Mouse (Mus musculus) kidney, embryonic 16.5 days (tissue): ENCODE measurements around the gene Ptprd. TPM values are rescaled to one million over a fixed set of nuclear protein-coding genes. Genes with fewer than 3 reads are reported as not detected.

ENCODE experiments used
- ATAC-seq: fragments of 200-750 bp; cut with Nextera tagmentation; 2 replicates; pipeline ENCODE4 v1.8.0; 2017; ENCODE audit warnings: moderate TSS enrichment; ENCODE audit not compliant: low FRiP score, low TSS enrichment
- H3K27ac ChIP-seq: fragments of 300-500 bp; sonication (generic); 2 replicates; pipeline ENCODE4 v1.5.1; 2014; ENCODE audit warnings: low read length
- H3K27me3 ChIP-seq: fragments of 300-500 bp; sonication (generic); 2 replicates; pipeline ENCODE4 v1.6.1; 2014; ENCODE audit warnings: low read length, control low read depth, mixed read lengths; ENCODE audit not compliant: insufficient read depth
- H3K36me3 ChIP-seq: fragments of 300-500 bp; sonication (generic); 2 replicates; pipeline ENCODE4 v1.6.1; 2014; ENCODE audit warnings: low read length, control low read depth, mixed read lengths; ENCODE audit not compliant: insufficient read depth
- H3K4me1 ChIP-seq: fragments of 300-500 bp; sonication (generic); 2 replicates; pipeline ENCODE4 v1.6.1; 2014; ENCODE audit warnings: low read length, control low read depth, mixed read lengths; ENCODE audit not compliant: insufficient read depth
- H3K4me2 ChIP-seq: fragments of 300-500 bp; sonication (generic); replicated peaks from 2 replicates; pipeline ENCODE4 v1.6.1; 2014; ENCODE audit warnings: low read depth, low read length
- H3K4me3 ChIP-seq: fragments of 300-500 bp; sonication (generic); 2 replicates; pipeline ENCODE4 v1.5.1; 2014; ENCODE audit warnings: mild to moderate bottlenecking, low read length
- H3K9ac ChIP-seq: fragments of 300-500 bp; sonication (generic); replicated peaks from 2 replicates; pipeline ENCODE4 v1.6.1; 2014; ENCODE audit warnings: low read length
- H3K9me3 ChIP-seq: fragments of 300-500 bp; sonication (generic); 2 replicates; pipeline ENCODE4 v1.6.1; 2016; ENCODE audit warnings: low read length, control low read depth
- WGBS: fragments of 180-500 bp; shearing (Covaris S2); extraction: QIAGEN DNeasy Blood & Tissue Kit; methylation state at CpG from one replicate; pipeline ENCODE4 v1.1.7; 2014; 5-methylcytosine and 5-hydroxymethylcytosine counted together
- polyA plus RNA-seq: library from polyadenylated mRNA; unstranded; fragments of >200 nt; fragmentation: Nextera tagmentation; extraction: Ambion mirVana; gene quantifications from 2 replicates; pipeline ENCODE4 v1.2.1, GENCODE M21; 2015

The Ptprd gene
- polyA plus RNA-seq, 1 experiment from 2014 or later, result 20.9 TPM

GRCm38 (mm10) chr4:76785389-76785788 lies 1426.4 kb downstream of the Ptprd start:
- Histone ChIP-seq H3K9me3 (no peaks in the 10 kb centered on the region), H3K4me1 (no peaks in the 10 kb centered on the region), H3K27ac (no peak overlapping the region), H3K27me3 (no peaks in the 10 kb centered on the region), H3K9ac (no peak overlapping the region), H3K4me2 (no peak overlapping the region), H3K4me3 (no peak overlapping the region), H3K36me3 (no peaks in the 10 kb centered on the region)
- WGBS, result 75% methylated on average over 2 of the region's 2 CpGs
- no peak for ATAC-seq

- H3K9ac ChIP-seq, result no peak overlapping the region
- no peaks in the 10 kb centered on the region for H3K27me3 ChIP-seq
- ATAC-seq, result no peak
- no peak overlapping the region for H3K4me3 ChIP-seq
- no peaks in the 10 kb centered on the region for H3K9me3 ChIP-seq
- no peaks in the 10 kb centered on the region for H3K36me3 ChIP-seq
- H3K27ac ChIP-seq, result no peak overlapping the region
- H3K4me1 ChIP-seq, result no peaks in the 10 kb centered on the region
- 71% methylated on average over 4 of the region's 4 CpGs for WGBS
- no peak overlapping the region for H3K4me2 ChIP-seq
These were observed 1432.1 kb downstream of the Ptprd start for GRCm38 (mm10) chr4:76779558-76780124.

GRCm38 (mm10) chr4:76766918-76767317 lies 1444.8 kb downstream of the Ptprd start:
- Histone ChIP-seq H3K27me3 (no peaks in the 10 kb centered on the region), H3K4me3 (no peak overlapping the region), H3K36me3 (no peaks in the 10 kb centered on the region), H3K4me1 (no peaks in the 10 kb centered on the region), H3K27ac (no peak overlapping the region), H3K4me2 (no peak overlapping the region), H3K9ac (no peak overlapping the region), H3K9me3 (no peaks in the 10 kb centered on the region)
- 66% methylated on average over 3 of the region's 3 CpGs for WGBS
- ATAC-seq, result no peak

GRCm38 (mm10) chr4:76766429-76766828 lies 1445.3 kb downstream of the Ptprd start:
- Histone ChIP-seq H3K9ac (no peak overlapping the region), H3K4me1 (no peaks in the 10 kb centered on the region), H3K27ac (no peak overlapping the region), H3K9me3 (no peaks in the 10 kb centered on the region), H3K4me2 (no peak overlapping the region), H3K36me3 (no peaks in the 10 kb centered on the region), H3K4me3 (no peak overlapping the region), H3K27me3 (no peaks in the 10 kb centered on the region)
- 68% methylated on average over 2 of the region's 2 CpGs for WGBS
- ATAC-seq, result no peak

- no peak for ATAC-seq
These were observed 1461.1 kb downstream of the Ptprd start for GRCm38 (mm10) chr4:76750709-76751108.

GRCm38 (mm10) chr4:76735831-76736230 lies 1475.9 kb downstream of the Ptprd start:
- H3K9ac ChIP-seq, result no peak overlapping the region
- no peaks in the 10 kb centered on the region for H3K9me3 ChIP-seq
- no peak overlapping the region for H3K4me2 ChIP-seq
- H3K36me3 ChIP-seq, result no peaks in the 10 kb centered on the region
- no peaks in the 10 kb centered on the region for H3K4me1 ChIP-seq
- H3K27me3 ChIP-seq, result no peaks in the 10 kb centered on the region
- H3K27ac ChIP-seq, result no peak overlapping the region
- 53% methylated on average over 1 of the region's 1 CpGs for WGBS
- no peak for ATAC-seq
- no peak overlapping the region for H3K4me3 ChIP-seq

More at GRCm38 (mm10) chr4:76750709-76751108, 1461.1 kb downstream of the Ptprd start:
- Histone ChIP-seq H3K4me1 (no peaks in the 10 kb centered on the region), H3K4me3 (no peak overlapping the region), H3K27me3 (no peaks in the 10 kb centered on the region), H3K36me3 (no peaks in the 10 kb centered on the region), H3K27ac (no peak overlapping the region), H3K9ac (no peak overlapping the region), H3K4me2 (no peak overlapping the region), H3K9me3 (no peaks in the 10 kb centered on the region)
- WGBS, result 36% methylated on average over 2 of the region's 2 CpGs

GRCm38 (mm10) chr4:76675726-76676125 lies 1536.0 kb downstream of the Ptprd start:
- Histone ChIP-seq H3K4me2 (no peak overlapping the region), H3K27ac (no peak overlapping the region), H3K9ac (no peak overlapping the region), H3K4me3 (no peak overlapping the region), H3K27me3 (no peaks in the 10 kb centered on the region), H3K4me1 (no peaks in the 10 kb centered on the region), H3K9me3 (no peaks in the 10 kb centered on the region), H3K36me3 (no peaks in the 10 kb centered on the region)
- WGBS, result 85% methylated on average over 3 of the region's 3 CpGs
- ATAC-seq, result no peak

GRCm38 (mm10) chr4:76673224-76673623 lies 1538.5 kb downstream of the Ptprd start:
- Histone ChIP-seq H3K9me3 (no peaks in the 10 kb centered on the region), H3K27ac (no peak overlapping the region)
- no peak for ATAC-seq

GRCm38 (mm10) chr4:76672653-76673052 lies 1539.1 kb downstream of the Ptprd start:
- Histone ChIP-seq H3K4me3 (no peak overlapping the region), H3K27ac (no peak overlapping the region), H3K4me2 (no peak overlapping the region)

More at GRCm38 (mm10) chr4:76673224-76673623, 1538.5 kb downstream of the Ptprd start:
- Histone ChIP-seq H3K4me1 (no peaks in the 10 kb centered on the region), H3K27me3 (no peaks in the 10 kb centered on the region), H3K4me3 (no peak overlapping the region), H3K4me2 (no peak overlapping the region), H3K36me3 (no peaks in the 10 kb centered on the region), H3K9ac (no peak overlapping the region)

GRCm38 (mm10) chr4:76661725-76662124 lies 1550.0 kb downstream of the Ptprd start:
- Histone ChIP-seq H3K4me2 (no peak overlapping the region), H3K9me3 (no peaks in the 10 kb centered on the region), H3K9ac (no peak overlapping the region), H3K27ac (no peak overlapping the region), H3K36me3 (no peaks in the 10 kb centered on the region), H3K27me3 (no peaks in the 10 kb centered on the region), H3K4me3 (no peak overlapping the region), H3K4me1 (peaks cover 4% of the 10 kb centered on the region; the same call in 1 of the 2 replicates)
- WGBS, result 71% methylated on average over 4 of the region's 4 CpGs
- ATAC-seq, result no peak

More at GRCm38 (mm10) chr4:76672653-76673052, 1539.1 kb downstream of the Ptprd start:
- H3K4me1 ChIP-seq, result no peaks in the 10 kb centered on the region
- no peaks in the 10 kb centered on the region for H3K27me3 ChIP-seq
- H3K36me3 ChIP-seq, result no peaks in the 10 kb centered on the region
- ATAC-seq, result no peak
- no peak overlapping the region for H3K9ac ChIP-seq
- H3K9me3 ChIP-seq, result no peaks in the 10 kb centered on the region
